Mouse (Mus musculus): ENCODE data around the gene Axl. TPM values are rescaled to one million over a fixed set of nuclear protein-coding genes. Genes with fewer than 3 reads are reported as not detected.

Gene Axl
- polyA plus RNA-seq, 1 experiment from 2014 or later: 112 TPM

- ATAC-seq (ENCODE audit: insufficient number of reproducible peaks, low FRiP score, low TSS enrichment, low read depth): 0 out of 2 replicates have a peak, but pooled peaks have one; percentile 1
- Histone ChIP-seq H3K9me3 (replicated peaks) (no peaks in the 10 kb centered on the region), H3K4me3 (replicated peaks) (peak overlapping the region; percentile 77), H3K9ac (peak overlapping the region; percentile 96), H3K4me1 (peaks cover 25% of the 10 kb centered on the region), H3K36me3 (peaks cover 39% of the 10 kb centered on the region), H3K4me2 (replicated peaks) (peak overlapping the region; percentile 89), H3K27ac (replicated peaks) (peak overlapping the region; percentile 99), H3K27me3 (no peaks in the 10 kb centered on the region)
- under 1% methylated on average over 46 of the region's 46 CpGs for WGBS
Measured at GRCm38 (mm10) chr7:25753643-25754438, 34.7 kb downstream of the Axl start.

DNA sequence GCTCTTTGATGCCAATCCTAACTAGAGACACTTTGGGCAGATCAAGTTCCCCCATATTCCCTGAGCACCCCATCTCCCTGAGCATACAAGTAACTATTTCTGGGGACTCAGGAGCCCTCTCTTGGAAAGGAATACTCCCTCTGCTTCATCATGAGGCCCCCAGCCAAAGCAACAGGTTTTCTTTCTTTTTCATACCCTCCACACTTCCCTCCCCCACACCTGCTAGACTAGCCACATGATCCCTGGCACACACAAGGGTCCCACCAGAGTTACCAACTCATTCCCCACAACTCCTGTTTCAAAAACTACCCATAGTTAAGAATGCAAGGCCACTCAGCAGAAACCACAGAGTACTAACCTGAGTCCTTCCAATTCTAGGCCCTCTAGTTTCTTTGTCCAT, 35.4 kb downstream of the Axl start:
- Histone ChIP-seq H3K4me1 (peaks cover 25% of the 10 kb centered on the region), H3K27ac (replicated peaks) (no peak overlapping the region), H3K9me3 (replicated peaks) (no peaks in the 10 kb centered on the region), H3K36me3 (peaks cover 40% of the 10 kb centered on the region), H3K4me2 (replicated peaks) (peak overlapping the region; percentile 89), H3K9ac (peak overlapping the region; percentile 96), H3K27me3 (no peaks in the 10 kb centered on the region), H3K4me3 (replicated peaks) (peak overlapping the region; percentile 77)
- ATAC-seq (ENCODE audit: insufficient number of reproducible peaks, low FRiP score, low TSS enrichment, low read depth): no peak

- Histone ChIP-seq H3K27me3 (no peaks in the 10 kb centered on the region), H3K9me3 (replicated peaks) (no peaks in the 10 kb centered on the region), H3K4me1 (peaks cover 5% of the 10 kb centered on the region), H3K4me2 (replicated peaks) (no peak overlapping the region), H3K27ac (replicated peaks) (no peak overlapping the region), H3K9ac (no peak overlapping the region), H3K36me3 (peaks cover 94% of the 10 kb centered on the region), H3K4me3 (replicated peaks) (no peak overlapping the region)
- WGBS: 76% methylated on average over 3 of the region's 3 CpGs
- no peak for ATAC-seq (ENCODE audit: insufficient number of reproducible peaks, low FRiP score, low TSS enrichment, low read depth)
Measured at GRCm38 (mm10) chr7:25746844-25747243, 41.7 kb downstream of the Axl start.

DNA sequence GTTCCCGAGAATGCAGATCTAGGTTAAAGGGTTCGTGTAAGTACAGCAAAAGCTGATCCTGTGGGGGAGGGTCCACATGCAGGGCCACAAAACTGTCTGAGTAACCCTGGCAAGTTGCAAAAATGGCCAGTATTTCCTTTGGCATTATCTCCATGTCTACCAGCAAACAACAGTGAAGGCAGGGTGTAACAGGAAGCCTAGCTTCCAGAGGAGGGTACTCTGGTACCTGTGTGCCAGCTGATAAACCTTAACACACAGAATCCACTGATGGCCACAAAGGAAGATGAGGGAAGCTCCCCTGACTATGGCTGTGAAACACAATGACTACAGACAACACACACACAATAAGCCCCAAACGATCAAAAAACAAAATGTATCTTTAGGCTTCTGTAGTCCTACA, 50.2 kb downstream of the Axl start:
- no peak overlapping the region for H3K4me3 ChIP-seq (replicated peaks)
- no peaks in the 10 kb centered on the region for H3K27me3 ChIP-seq
- H3K9me3 ChIP-seq (replicated peaks): no peaks in the 10 kb centered on the region
- H3K4me1 ChIP-seq: no peaks in the 10 kb centered on the region
- peaks cover 96% of the 10 kb centered on the region for H3K36me3 ChIP-seq
- H3K4me2 ChIP-seq (replicated peaks): no peak overlapping the region
- H3K27ac ChIP-seq (replicated peaks): no peak overlapping the region
- 86% methylated on average over 3 of the region's 3 CpGs for WGBS
- no peak overlapping the region for H3K9ac ChIP-seq
- no peak for ATAC-seq (ENCODE audit: insufficient number of reproducible peaks, low FRiP score, low TSS enrichment, low read depth)

DNA sequence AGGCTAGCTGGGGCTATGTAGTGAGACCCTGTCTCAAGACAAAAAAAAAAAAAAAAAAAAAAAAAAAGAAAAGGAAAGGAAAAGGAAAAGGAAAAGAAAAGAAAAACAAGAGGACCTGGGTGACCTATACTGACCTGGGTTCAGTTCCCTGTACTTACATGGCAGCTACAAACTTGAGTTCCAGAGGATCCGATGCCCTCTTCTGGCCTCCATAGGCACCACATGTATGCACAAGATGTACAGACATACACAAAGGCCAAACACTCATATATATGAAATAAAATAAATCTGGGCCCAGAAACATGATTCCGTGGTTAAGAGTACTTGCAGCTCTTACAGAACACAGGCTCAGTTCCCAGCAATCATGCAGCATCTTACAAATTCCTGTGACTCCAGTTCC, 51.6 kb downstream of the Axl start:
- Histone ChIP-seq H3K9ac (no peak overlapping the region), H3K4me1 (no peaks in the 10 kb centered on the region), H3K4me3 (replicated peaks) (no peak overlapping the region), H3K9me3 (replicated peaks) (no peaks in the 10 kb centered on the region), H3K36me3 (peaks cover 96% of the 10 kb centered on the region), H3K27ac (replicated peaks) (no peak overlapping the region), H3K4me2 (replicated peaks) (no peak overlapping the region), H3K27me3 (no peaks in the 10 kb centered on the region)
- no peak for ATAC-seq (ENCODE audit: insufficient number of reproducible peaks, low FRiP score, low TSS enrichment, low read depth)
- WGBS: 94% methylated on average over 2 of the region's 2 CpGs

DNA sequence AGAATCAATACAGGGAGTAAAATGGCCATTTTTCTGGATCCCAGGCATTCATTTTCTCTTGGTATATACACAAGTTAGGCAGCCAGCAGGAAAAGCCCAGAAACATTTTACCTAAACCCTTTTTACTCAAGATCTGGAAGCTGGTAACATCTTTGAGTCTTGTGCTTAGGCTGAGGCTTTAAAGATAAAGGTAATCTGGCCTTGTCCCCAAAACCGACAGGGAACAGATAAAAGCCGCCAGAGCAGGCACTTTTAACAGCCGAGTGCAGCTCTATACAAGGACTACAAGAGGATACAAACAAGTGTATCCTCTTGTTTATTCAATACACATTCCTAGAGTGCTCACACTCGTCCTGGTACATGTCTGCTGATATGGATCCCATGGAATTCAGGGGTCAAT, 53.5 kb downstream of the Axl start:
- no peaks in the 10 kb centered on the region for H3K27me3 ChIP-seq
- H3K9me3 ChIP-seq (replicated peaks): no peaks in the 10 kb centered on the region
- no peak overlapping the region for H3K9ac ChIP-seq
- H3K4me3 ChIP-seq (replicated peaks): no peak overlapping the region
- no peaks in the 10 kb centered on the region for H3K4me1 ChIP-seq
- no peak overlapping the region for H3K4me2 ChIP-seq (replicated peaks)
- peaks cover 94% of the 10 kb centered on the region for H3K36me3 ChIP-seq
- H3K27ac ChIP-seq (replicated peaks): no peak overlapping the region
- ATAC-seq (ENCODE audit: insufficient number of reproducible peaks, low FRiP score, low TSS enrichment, low read depth): no peak
- 70% methylated on average over 4 of the region's 4 CpGs for WGBS

DNA sequence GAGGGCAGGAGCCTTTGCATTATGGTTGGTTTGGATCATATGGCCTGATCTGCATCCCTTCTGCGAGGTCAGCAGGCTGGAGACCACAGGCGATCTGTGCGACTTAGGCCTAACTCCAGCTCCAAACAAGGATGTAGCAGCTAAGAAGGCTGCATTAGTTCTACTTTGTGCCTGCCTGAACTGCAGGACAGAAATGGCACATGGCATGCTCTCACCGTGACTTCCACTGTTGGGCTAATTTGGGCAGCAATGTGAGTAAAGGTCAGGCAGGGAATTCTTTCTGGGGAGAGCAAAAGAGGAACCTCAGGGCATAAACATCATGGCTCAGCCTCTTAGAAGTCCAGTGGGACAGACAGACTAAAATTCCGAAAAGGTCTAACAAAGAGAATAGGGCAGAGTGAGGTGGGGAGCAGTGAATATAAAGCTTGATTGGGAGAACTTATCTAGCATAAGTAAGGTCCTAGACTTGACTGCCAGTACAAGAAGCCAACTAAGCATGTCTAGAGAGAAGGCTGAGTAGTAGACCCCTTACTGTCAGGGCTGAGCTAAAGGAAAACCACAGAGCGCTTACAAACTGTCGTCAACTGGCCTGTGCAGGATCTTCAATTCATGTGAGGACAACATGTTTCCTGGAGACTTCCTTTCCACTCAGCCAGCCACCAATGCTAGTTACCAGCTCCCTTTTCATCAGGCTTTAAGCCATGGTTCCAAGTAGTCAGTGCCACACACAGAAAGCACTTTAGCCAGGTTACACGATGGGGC, 57.0 kb downstream of the Axl start:
- Histone ChIP-seq H3K4me3 (replicated peaks) (no peak overlapping the region), H3K9ac (no peak overlapping the region), H3K9me3 (replicated peaks) (no peaks in the 10 kb centered on the region), H3K27me3 (no peaks in the 10 kb centered on the region), H3K4me2 (replicated peaks) (no peak overlapping the region), H3K27ac (replicated peaks) (no peak overlapping the region), H3K4me1 (no peaks in the 10 kb centered on the region), H3K36me3 (peaks cover 95% of the 10 kb centered on the region)
- no peak for ATAC-seq (ENCODE audit: insufficient number of reproducible peaks, low FRiP score, low TSS enrichment, low read depth)
- 82% methylated on average over 8 of the region's 8 CpGs for WGBS

DNA sequence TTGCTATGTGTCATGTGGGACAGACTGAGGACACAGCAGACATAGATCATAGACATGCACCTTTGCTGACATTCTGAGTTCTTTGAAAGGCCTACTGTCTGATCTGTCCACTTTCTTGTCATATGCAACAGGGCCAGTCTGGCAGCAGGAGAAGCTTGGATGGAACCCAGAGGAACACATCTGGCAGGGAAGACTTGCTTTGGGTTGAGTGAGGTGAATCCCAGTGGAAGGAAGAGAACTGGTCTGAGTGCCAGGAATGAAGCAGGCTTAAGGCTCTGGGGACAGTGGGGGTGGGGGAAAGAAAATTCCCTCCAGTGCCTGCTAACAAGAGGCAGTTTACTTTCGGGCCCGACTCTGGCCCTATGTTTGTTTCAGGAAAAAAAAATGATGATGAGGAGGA, 58.6 kb downstream of the Axl start:
- H3K4me3 ChIP-seq (replicated peaks): no peak overlapping the region
- no peak overlapping the region; the same call in 1 of the 2 replicates for H3K27ac ChIP-seq (replicated peaks)
- H3K9ac ChIP-seq: no peak overlapping the region
- ATAC-seq (ENCODE audit: insufficient number of reproducible peaks, low FRiP score, low TSS enrichment, low read depth): no peak
- WGBS: 78% methylated on average over 2 of the region's 2 CpGs
- H3K4me1 ChIP-seq: no peaks in the 10 kb centered on the region
- peaks cover 95% of the 10 kb centered on the region for H3K36me3 ChIP-seq
- H3K27me3 ChIP-seq: no peaks in the 10 kb centered on the region
- no peaks in the 10 kb centered on the region for H3K9me3 ChIP-seq (replicated peaks)
- no peak overlapping the region for H3K4me2 ChIP-seq (replicated peaks)

GRCm38 (mm10) chr7:25729396-25729795, 59.1 kb downstream of the Axl start:
- no peaks in the 10 kb centered on the region for H3K27me3 ChIP-seq
- ATAC-seq (ENCODE audit: insufficient number of reproducible peaks, low FRiP score, low TSS enrichment, low read depth): no peak
- H3K36me3 ChIP-seq: peaks cover 95% of the 10 kb centered on the region
- H3K4me1 ChIP-seq: no peaks in the 10 kb centered on the region
- H3K9ac ChIP-seq: no peak overlapping the region
- no peaks in the 10 kb centered on the region for H3K9me3 ChIP-seq (replicated peaks)
- H3K27ac ChIP-seq (replicated peaks): no peak overlapping the region; the same call in 1 of the 2 replicates
- H3K4me2 ChIP-seq (replicated peaks): no peak overlapping the region
- 34% methylated on average over 2 of the region's 2 CpGs for WGBS
- H3K4me3 ChIP-seq (replicated peaks): no peak overlapping the region

GRCm38 (mm10) chr7:25727800-25728199, 60.7 kb downstream of the Axl start:
- peaks cover 96% of the 10 kb centered on the region for H3K36me3 ChIP-seq
- no peak overlapping the region for H3K4me3 ChIP-seq (replicated peaks)
- H3K4me2 ChIP-seq (replicated peaks): no peak overlapping the region
- H3K27ac ChIP-seq (replicated peaks): no peak overlapping the region
- H3K9ac ChIP-seq: no peak overlapping the region
- H3K4me1 ChIP-seq: no peaks in the 10 kb centered on the region
- WGBS: 92% methylated on average over 5 of the region's 5 CpGs
- no peaks in the 10 kb centered on the region for H3K9me3 ChIP-seq (replicated peaks)
- ATAC-seq (ENCODE audit: insufficient number of reproducible peaks, low FRiP score, low TSS enrichment, low read depth): no peak
- no peaks in the 10 kb centered on the region for H3K27me3 ChIP-seq

GRCm38 (mm10) chr7:25725886-25726285, 62.6 kb downstream of the Axl start:
- Histone ChIP-seq H3K4me3 (replicated peaks) (no peak overlapping the region), H3K9ac (no peak overlapping the region), H3K27me3 (no peaks in the 10 kb centered on the region), H3K27ac (replicated peaks) (no peak overlapping the region), H3K4me1 (no peaks in the 10 kb centered on the region), H3K9me3 (replicated peaks) (no peaks in the 10 kb centered on the region), H3K4me2 (replicated peaks) (no peak overlapping the region), H3K36me3 (peaks cover 94% of the 10 kb centered on the region)
- WGBS: 82% methylated on average over 19 of the region's 19 CpGs
- ATAC-seq (ENCODE audit: insufficient number of reproducible peaks, low FRiP score, low TSS enrichment, low read depth): no peak
